Mouse (Mus musculus): Measurements from ENCODE around the gene Tmc8.

DNA sequence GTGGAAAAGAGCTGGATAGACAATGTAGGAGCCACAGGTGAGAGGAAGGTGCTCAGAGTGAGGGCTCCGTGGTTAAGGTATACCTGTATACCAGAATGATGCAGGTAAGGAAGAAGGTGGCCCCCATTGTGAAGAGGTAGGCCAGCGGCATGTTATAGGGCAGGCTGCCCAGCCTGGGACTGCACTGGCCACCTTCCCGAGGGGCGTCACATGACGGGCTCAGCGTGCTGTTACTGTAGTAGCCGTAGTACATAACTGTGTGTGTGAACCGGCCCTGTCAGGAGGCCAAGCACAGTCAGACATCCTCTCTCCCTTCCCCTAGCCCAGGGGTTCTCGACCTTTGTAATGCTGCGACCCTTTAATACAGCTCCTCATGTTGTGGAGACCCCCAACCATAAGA is 7.0 kb upstream of the Tmc8 start:
- TF ChIP-seq CTCF (IDR thresholded peaks at IDR 0.05; ENCODE audit: borderline replicate concordance, insufficient read depth, low read depth, low read length), result no peak
- TF ChIP-seq POLR2A (IDR thresholded peaks at IDR 0.05; ENCODE audit: borderline replicate concordance, insufficient read depth, low read length), result no peak

Data from cerebellum, adult 2 months (tissue).